Mouse (Mus musculus): Measurements from ENCODE around the gene Podn. TPM values are rescaled to one million over a fixed set of nuclear protein-coding genes. Genes with fewer than 3 reads are reported as not detected.
A peak's percentile ranks its signal among the peaks of the same experiment; 100 is the strongest.

Gene Podn
- polyA plus RNA-seq, 1 experiment from 2014 or later = 6.5 TPM

DNA sequence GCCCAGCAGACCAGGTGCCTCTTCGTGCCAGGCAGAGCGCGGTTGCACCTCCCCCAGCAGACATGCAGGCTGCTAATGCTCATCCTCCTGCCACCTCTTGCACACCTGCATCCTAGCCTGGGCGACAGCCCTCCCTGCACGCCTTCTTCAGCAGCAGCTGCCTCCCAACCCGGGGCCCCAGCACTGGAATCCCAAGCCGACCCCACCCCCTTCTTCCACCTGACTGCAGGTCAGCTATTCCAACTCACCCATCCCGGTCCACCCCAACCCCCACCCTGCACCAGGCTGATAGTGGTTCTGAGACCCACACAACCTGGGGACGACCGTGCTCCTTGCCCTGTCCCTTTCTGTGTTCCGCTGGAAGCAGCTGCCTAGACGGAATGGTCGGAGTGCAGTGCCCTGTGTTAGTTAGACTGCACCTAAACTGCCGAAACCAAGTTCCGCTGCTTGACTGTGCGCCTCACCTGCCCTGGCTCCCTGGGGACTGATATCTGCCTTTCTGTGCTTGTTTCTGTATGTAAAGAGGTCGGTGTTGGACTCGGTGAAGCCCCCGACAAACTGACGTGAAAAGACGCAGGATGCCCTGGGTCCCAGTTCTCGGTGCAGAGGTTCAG is 65.2 kb downstream of the Podn start:
- WGBS = 7% methylated on average over 22 of the region's 22 CpGs
- ATAC-seq = peak; percentile 17
- Histone ChIP-seq H3K4me3 (ENCODE audit: low read depth, low read length) (peak overlapping the region; percentile 59), H3K9ac (ENCODE audit: low read depth, low read length) (peak overlapping the region; percentile 55), H3K4me1 (replicated peaks; ENCODE audit: control insufficient read depth, insufficient read depth, low read length) (peaks cover 3% of the 10 kb centered on the region; the same call in 1 of the 2 replicates), H3K27me3 (replicated peaks; ENCODE audit: control insufficient read depth, insufficient read depth, low read length) (peaks cover 18% of the 10 kb centered on the region), H3K27ac (ENCODE audit: low read depth, low read length) (no peak overlapping the region), H3K9me3 (ENCODE audit: control insufficient read depth) (no peaks in the 10 kb centered on the region), H3K4me2 (replicated peaks; ENCODE audit: low read depth) (peak overlapping the region; percentile 99), H3K36me3 (ENCODE audit: control insufficient read depth, insufficient read depth) (no peaks in the 10 kb centered on the region)
- no peak for TF ChIP-seq CTCF (IDR thresholded peaks at IDR 0.05; ENCODE audit: low read depth)

DNA sequence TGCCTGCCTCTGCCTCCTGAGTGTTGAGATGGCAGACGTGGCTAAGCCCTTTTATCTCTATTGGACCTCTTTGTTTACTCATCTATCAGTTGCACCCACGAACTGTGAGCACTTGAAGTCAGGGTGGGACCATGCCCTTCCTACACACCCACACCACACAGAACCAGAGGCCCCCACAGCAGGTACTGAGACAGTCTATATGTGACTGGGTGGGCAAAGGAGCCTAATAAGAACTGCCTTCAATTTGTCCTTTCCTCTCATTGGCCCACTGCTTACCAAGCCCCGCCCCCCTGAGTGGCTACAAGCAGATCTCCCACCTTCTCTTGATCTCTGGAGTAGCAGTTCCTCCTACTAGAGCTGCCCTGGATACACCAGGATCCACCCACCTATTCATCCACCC is 70.1 kb downstream of the Podn start:
- 32% methylated on average over 3 of the region's 3 CpGs for WGBS
- peaks cover 3% of the 10 kb centered on the region; the same call in 1 of the 2 replicates for H3K27me3 ChIP-seq (replicated peaks; ENCODE audit: control insufficient read depth, insufficient read depth, low read length)

DNA sequence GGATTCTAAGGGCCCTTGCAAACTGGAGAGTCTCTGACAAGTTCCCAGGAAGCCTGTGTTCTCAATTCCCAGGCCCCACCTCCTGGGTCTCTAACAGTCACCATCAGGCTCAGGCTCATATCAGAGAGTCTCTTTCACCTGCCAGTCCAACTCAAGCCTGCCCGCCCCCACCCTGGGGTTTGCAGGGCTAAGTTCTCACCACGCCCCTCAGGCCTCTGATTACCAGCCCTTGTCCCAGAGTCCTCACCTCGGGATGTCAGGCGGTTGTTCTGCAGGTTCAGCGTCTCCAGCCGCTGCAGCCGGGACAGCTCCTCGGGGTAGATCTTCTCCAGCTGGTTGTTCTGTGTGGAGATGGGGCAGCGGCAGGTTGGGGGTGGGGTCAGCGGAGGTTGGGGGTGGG is 71.0 kb downstream of the Podn start:
- Histone ChIP-seq H3K9ac (ENCODE audit: low read depth, low read length) (no peak overlapping the region; the same call in 1 of the 2 replicates), H3K27me3 (replicated peaks; ENCODE audit: control insufficient read depth, insufficient read depth, low read length) (no peaks in the 10 kb centered on the region), H3K4me1 (replicated peaks; ENCODE audit: control insufficient read depth, insufficient read depth, low read length) (peaks cover 17% of the 10 kb centered on the region; the same call in 1 of the 2 replicates), H3K4me3 (ENCODE audit: low read depth, low read length) (no peak overlapping the region), H3K9me3 (ENCODE audit: control insufficient read depth) (no peaks in the 10 kb centered on the region), H3K4me2 (replicated peaks; ENCODE audit: low read depth) (peak overlapping the region; percentile 43), H3K27ac (ENCODE audit: low read depth, low read length) (peak overlapping the region; percentile 76), H3K36me3 (ENCODE audit: control insufficient read depth, insufficient read depth) (peaks cover 10% of the 10 kb centered on the region; the same call in 1 of the 2 replicates)
- 5% methylated on average over 10 of the region's 10 CpGs for WGBS
- peak; percentile 86 for ATAC-seq
- TF ChIP-seq CTCF (IDR thresholded peaks at IDR 0.05; ENCODE audit: low read depth) = no peak

More for the DNA sequence above, 70.1 kb downstream of the Podn start:
- Histone ChIP-seq H3K4me1 (replicated peaks; ENCODE audit: control insufficient read depth, insufficient read depth, low read length) (peaks cover 17% of the 10 kb centered on the region; the same call in 1 of the 2 replicates), H3K9me3 (ENCODE audit: control insufficient read depth) (no peaks in the 10 kb centered on the region), H3K4me2 (replicated peaks; ENCODE audit: low read depth) (peak overlapping the region; percentile 43; the same call in 1 of the 2 replicates), H3K27ac (ENCODE audit: low read depth, low read length) (no peak overlapping the region), H3K4me3 (ENCODE audit: low read depth, low read length) (no peak overlapping the region), H3K9ac (ENCODE audit: low read depth, low read length) (no peak overlapping the region), H3K36me3 (ENCODE audit: control insufficient read depth, insufficient read depth) (peaks cover 4% of the 10 kb centered on the region; the same call in 1 of the 2 replicates)
- no peak for TF ChIP-seq CTCF (IDR thresholded peaks at IDR 0.05; ENCODE audit: low read depth)
- ATAC-seq = no peak

DNA sequence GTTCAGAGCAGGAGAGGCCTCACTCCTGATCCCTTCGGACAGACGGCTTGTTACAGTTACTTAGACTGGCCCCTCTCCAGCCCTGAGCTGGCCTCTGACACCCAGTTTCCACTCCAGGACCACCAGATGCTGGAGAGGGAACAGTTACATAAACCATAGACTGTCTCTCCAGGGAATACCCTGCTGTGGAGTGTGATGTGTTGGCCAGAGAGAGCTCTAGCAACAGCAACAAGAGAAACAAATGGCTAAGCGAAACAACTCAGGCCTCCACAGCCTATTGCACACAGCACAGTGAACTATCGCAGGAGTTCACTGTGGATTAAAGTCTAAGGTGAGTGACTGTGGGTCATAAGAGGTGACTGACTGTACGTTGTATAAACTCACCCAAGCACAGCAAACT is 71.6 kb downstream of the Podn start:
- H3K27ac ChIP-seq (ENCODE audit: low read depth, low read length) = peak overlapping the region; percentile 76
- no peaks in the 10 kb centered on the region for H3K9me3 ChIP-seq (ENCODE audit: control insufficient read depth)
- TF ChIP-seq CTCF (IDR thresholded peaks at IDR 0.05; ENCODE audit: low read depth) = no peak
- peak; percentile 86 for ATAC-seq
- H3K9ac ChIP-seq (ENCODE audit: low read depth, low read length) = no peak overlapping the region
- no peak overlapping the region for H3K4me2 ChIP-seq (replicated peaks; ENCODE audit: low read depth)
- 38% methylated on average over 5 of the region's 5 CpGs for WGBS
- H3K4me3 ChIP-seq (ENCODE audit: low read depth, low read length) = no peak overlapping the region
- H3K36me3 ChIP-seq (ENCODE audit: control insufficient read depth, insufficient read depth) = peaks cover 10% of the 10 kb centered on the region; the same call in 1 of the 2 replicates
- H3K27me3 ChIP-seq (replicated peaks; ENCODE audit: control insufficient read depth, insufficient read depth, low read length) = no peaks in the 10 kb centered on the region
- 0 out of 2 replicates have a peak, but pooled peaks cover 17% of the 10 kb centered on the region for H3K4me1 ChIP-seq (replicated peaks; ENCODE audit: control insufficient read depth, insufficient read depth, low read length)

DNA sequence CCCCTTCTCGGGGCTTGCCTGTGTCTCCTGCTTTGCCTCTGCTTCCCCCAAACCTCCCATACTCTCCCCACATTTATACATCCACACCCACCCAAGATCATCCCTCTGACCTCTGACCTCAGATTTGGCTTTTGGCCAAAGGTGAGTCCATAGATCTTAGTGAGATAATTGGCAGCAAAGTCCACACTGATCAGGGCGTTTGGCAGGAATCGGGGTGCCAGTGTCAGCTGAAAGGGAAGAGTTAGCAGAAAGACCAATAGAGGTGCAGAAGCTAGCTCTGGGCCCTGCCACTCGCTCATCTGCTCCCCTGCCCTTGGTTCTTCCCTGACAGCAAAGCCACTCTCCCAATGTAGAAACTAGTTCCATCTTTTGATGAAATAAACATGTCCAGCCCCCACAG is 73.1 kb downstream of the Podn start:
- no peaks in the 10 kb centered on the region for H3K9me3 ChIP-seq (ENCODE audit: control insufficient read depth)
- no peak for TF ChIP-seq CTCF (IDR thresholded peaks at IDR 0.05; ENCODE audit: low read depth)
- no peak overlapping the region for H3K27ac ChIP-seq (ENCODE audit: low read depth, low read length)
- no peaks in the 10 kb centered on the region for H3K27me3 ChIP-seq (replicated peaks; ENCODE audit: control insufficient read depth, insufficient read depth, low read length)
- no peak for ATAC-seq
- H3K4me2 ChIP-seq (replicated peaks; ENCODE audit: low read depth) = no peak overlapping the region
- no peak overlapping the region for H3K9ac ChIP-seq (ENCODE audit: low read depth, low read length)
- 0 out of 2 replicates have a peak, but pooled peaks cover 17% of the 10 kb centered on the region for H3K4me1 ChIP-seq (replicated peaks; ENCODE audit: control insufficient read depth, insufficient read depth, low read length)
- H3K36me3 ChIP-seq (ENCODE audit: control insufficient read depth, insufficient read depth) = peaks cover 10% of the 10 kb centered on the region; the same call in 1 of the 2 replicates
- WGBS = 63% methylated on average over 4 of the region's 4 CpGs
- no peak overlapping the region for H3K4me3 ChIP-seq (ENCODE audit: low read depth, low read length)

DNA sequence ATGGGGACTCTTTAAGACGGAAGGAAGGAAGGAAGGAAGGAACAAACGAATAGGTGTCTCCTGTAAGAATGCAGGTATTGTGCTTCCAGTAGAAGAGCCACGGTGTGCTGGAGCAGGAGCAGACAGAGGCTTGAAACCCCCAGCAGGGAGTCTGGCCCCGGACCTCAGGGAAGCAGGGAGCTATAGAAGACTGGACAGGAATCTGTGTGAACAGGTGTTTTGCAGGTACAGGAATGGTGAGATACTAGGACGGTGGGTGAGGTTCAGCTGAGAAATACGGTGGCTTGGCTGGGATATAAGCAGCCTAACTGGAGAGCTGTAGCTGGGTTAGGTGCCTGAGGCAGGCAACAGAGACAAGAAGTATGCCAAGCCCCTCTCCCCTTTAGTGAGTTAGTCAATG is 76.1 kb downstream of the Podn start:
- no peak overlapping the region for H3K4me2 ChIP-seq (replicated peaks; ENCODE audit: low read depth)
- no peaks in the 10 kb centered on the region for H3K27me3 ChIP-seq (replicated peaks; ENCODE audit: control insufficient read depth, insufficient read depth, low read length)
- H3K9ac ChIP-seq (ENCODE audit: low read depth, low read length) = no peak overlapping the region
- WGBS = 81% methylated on average over 6 of the region's 6 CpGs
- H3K36me3 ChIP-seq (ENCODE audit: control insufficient read depth, insufficient read depth) = peaks cover 10% of the 10 kb centered on the region; the same call in 1 of the 2 replicates
- no peak for ATAC-seq
- 0 out of 2 replicates have a peak, but pooled peaks cover 15% of the 10 kb centered on the region for H3K4me1 ChIP-seq (replicated peaks; ENCODE audit: control insufficient read depth, insufficient read depth, low read length)
- no peak overlapping the region for H3K4me3 ChIP-seq (ENCODE audit: low read depth, low read length)
- TF ChIP-seq CTCF (IDR thresholded peaks at IDR 0.05; ENCODE audit: low read depth) = no peak
- no peaks in the 10 kb centered on the region for H3K9me3 ChIP-seq (ENCODE audit: control insufficient read depth)
- no peak overlapping the region for H3K27ac ChIP-seq (ENCODE audit: low read depth, low read length)

Data from intestine, postnatal 0 days (tissue).